Mouse (Mus musculus) brown adipose tissue, adult 24 weeks (tissue): ENCODE results near the gene Rapgef2. TPM values are rescaled to one million over a fixed set of nuclear protein-coding genes. Genes with fewer than 3 reads are reported as not detected.
A peak's percentile ranks its signal among the peaks of the same experiment; 100 is the strongest.

ENCODE experiments used
- H3K27ac ChIP-seq: fragments of 200-500 bp; replicated peaks from 2 replicates; pipeline ENCODE4 v1.5.1; 2012; ENCODE audit warnings: low read depth, mild to moderate bottlenecking, low read length
- H3K4me1 ChIP-seq: fragments of 200-500 bp; 2 replicates; pipeline ENCODE4 v1.6.1; 2012; ENCODE audit warnings: low read length, mixed read lengths; ENCODE audit not compliant: control insufficient read depth, insufficient read depth, insufficient read length
- H3K4me3 ChIP-seq: fragments of 200-500 bp; 2 replicates; pipeline ENCODE4 v1.5.1; 2012; ENCODE audit warnings: low read depth, mild to moderate bottlenecking, low read length, moderate library complexity; ENCODE audit not compliant: insufficient read depth
- polyA plus RNA-seq: library from polyadenylated mRNA; stranded (reverse); fragments of >200 nt; gene quantifications from 2 replicates; pipeline ENCODE4 v1.2.4, GENCODE M21; 2012; ENCODE audit not compliant: missing spikeins, insufficient read depth, insufficient read length

The Rapgef2 gene
- polyA plus RNA-seq, 1 experiment = 6.6 TPM

DNA sequence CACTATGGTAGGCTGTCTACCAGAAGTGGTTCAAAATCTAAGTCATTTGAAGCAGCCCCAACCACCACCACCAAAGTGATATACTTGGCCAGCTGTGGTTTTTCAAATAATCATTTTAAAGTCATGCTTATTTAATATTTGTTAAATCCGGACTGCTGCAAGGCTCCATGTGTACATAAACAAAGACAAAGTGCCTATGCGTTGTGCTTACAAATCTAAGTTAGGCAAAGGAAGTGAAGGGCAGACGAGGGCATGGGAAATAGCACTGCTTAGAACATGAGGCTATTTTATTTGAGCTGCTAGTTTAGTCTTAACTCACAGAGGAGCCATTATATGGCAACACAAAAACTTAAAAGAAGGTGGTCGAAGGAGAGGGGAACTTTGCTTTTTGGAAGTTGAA, 6.7 kb upstream of the Rapgef2 start:
- H3K27ac ChIP-seq = no peak overlapping the region
- H3K4me3 ChIP-seq = no peak overlapping the region
- no peaks in the 10 kb centered on the region; the same call in 1 of the 2 replicates for H3K4me1 ChIP-seq

DNA sequence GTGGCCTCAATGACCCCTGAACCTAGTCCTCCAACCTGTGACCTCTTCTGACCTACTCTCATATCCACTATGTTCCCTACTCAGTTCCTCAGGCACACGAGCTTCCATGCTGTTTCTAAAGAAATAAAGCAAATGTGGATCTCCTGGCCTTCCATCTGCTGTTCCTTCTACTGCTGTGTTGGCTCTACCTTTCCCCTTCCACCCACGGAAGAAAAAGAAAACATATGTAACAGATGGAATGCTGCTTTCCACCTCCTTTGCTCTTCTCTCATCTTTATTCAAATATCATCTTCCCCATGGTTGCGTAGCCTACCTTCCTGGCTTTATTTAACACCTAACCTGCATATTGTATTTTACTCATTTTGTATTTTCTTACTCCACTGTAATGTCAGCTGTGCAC, 2.7 kb upstream of the Rapgef2 start:
- no peak overlapping the region for H3K27ac ChIP-seq
- H3K4me1 ChIP-seq = peaks cover 12% of the 10 kb centered on the region; the same call in 1 of the 2 replicates
- H3K4me3 ChIP-seq = no peak overlapping the region

DNA sequence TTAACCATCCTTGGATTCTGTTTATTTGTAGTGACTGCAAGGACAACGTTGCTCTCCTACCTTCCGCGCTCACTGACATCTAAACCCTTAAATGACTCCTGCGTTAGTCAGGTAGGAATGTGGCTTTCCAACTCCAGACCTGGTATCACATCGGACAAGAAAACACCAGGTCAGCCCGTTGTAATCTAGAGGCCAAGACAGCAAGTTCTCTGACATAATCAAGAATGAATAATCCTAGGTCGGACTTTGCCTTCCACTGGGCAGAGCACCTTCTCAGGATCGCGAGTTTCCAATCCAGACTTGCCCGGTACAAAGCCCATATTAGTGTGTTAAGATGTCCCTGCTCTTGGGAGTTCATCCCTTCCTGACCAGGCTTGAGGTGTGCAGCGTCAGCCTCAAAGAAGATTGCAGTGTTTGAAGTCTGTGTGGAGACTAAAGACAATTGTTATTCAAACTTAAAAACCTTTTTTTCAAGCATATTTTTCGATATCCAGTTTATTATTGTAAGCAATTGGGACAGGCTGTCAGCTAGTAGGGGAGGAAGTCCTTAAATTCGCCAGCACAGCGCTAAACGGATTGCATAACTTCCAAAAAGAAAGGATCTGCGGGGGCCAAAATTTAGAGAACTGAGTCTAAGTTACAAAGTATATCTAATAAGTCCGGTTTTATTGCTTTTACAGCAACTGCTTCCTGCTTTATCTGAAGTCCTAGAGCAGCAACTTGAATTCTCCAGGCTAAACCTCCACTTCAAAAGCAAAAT, 1.6 kb upstream of the Rapgef2 start:
- Histone ChIP-seq H3K4me3 (peak overlapping the region; percentile 96), H3K27ac (peak overlapping the region; percentile 83), H3K4me1 (peaks cover 14% of the 10 kb centered on the region)

DNA sequence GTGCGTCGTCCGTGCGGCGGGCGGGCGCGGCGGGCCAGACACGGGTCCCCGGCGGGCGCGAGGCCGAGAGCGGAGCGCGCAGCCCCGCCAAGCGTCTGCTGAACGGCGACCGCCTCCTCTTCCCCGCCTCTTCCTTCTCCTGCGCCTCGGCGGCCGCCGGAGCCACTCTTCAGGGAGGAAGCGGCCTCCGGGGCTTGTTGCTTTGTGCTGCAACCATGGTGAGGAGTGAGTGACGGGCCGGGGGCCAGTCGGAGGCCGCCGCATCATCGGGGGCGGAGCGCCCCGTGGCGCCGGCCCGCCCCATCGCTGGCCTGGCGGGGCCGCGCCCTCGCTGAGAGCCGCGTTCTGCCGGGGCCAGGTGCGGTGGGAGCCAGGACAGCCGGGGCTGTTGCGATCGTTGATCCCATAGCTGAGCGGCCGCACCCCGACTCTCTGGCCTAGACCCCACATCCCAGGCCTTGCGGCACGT, 825 bp upstream of the Rapgef2 start:
- peaks cover 18% of the 10 kb centered on the region for H3K4me1 ChIP-seq

DNA sequence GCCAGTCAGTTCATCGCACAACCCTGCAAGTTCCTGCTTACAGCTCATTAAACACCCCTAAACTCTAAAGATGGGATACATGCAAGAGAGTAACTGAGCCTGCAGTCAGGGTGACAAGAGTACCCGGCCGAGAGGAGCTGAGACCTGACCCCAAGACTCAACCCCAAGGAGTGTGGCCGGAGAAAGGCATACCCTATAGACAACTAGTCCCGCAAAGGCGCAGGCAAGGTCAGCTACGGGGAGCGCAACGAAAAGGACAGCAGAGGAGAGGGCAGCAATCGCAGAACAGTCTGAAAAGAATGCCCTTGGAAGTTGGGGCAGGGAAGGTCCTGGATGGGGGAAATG, 314 bp downstream of the Rapgef2 start:
- peaks cover 25% of the 10 kb centered on the region for H3K4me1 ChIP-seq
- H3K4me3 ChIP-seq = peak overlapping the region; percentile 96
- H3K27ac ChIP-seq = peak overlapping the region; percentile 78

More for the DNA sequence above, 825 bp upstream of the Rapgef2 start:
- Histone ChIP-seq H3K27ac (peak overlapping the region; percentile 83), H3K4me3 (peak overlapping the region; percentile 96)

DNA sequence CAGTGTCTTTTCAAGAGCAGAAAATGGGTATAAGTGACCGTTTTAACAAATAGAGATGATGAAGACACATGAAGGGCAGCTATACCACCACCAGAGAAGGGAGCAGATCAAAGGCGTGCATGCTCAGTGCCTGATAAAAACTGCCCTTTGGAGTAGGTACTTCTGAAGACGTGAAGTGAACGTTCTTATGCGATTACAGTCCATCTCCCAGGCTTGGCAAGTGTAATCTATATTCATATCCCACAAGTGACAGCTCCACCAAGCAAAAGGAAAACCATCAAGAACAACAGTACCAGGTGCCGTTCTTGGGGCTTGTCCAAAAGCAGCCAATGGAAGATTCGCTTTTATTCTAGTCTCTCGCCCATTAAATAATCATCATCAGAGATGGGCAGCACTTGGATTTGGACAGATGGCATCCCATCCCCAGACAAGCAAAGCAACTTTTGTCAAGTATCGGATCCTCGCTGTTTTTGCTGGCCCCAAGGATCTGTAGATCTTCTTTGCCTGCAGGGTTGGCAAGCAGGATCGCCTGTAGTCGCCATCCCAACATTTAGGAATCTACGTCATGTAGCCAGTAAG, 1.1 kb downstream of the Rapgef2 start:
- Histone ChIP-seq H3K27ac (peak overlapping the region; percentile 68), H3K4me3 (peak overlapping the region; percentile 96), H3K4me1 (peaks cover 29% of the 10 kb centered on the region)

DNA sequence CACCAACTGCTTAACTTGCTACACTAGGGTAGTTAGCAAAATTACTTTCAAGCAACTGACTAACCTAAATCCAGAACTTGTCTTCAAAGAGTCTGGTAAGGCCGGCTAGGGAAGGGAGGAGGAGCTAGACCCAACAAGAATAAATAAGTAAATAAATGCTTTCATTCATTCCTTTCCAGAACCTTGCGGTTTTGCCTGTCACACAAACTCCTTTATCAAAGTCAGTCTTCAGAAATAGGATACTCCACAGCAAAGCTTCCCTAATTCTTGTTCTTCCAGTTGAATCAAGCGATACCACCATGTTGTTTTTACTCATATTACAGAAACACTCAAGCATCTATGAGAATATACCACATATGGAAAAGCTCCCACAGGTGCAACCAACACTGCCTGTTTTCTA, 2.3 kb downstream of the Rapgef2 start:
- no peak overlapping the region; the same call in 1 of the 2 replicates for H3K27ac ChIP-seq
- peak overlapping the region; percentile 4; the same call in 1 of the 2 replicates for H3K4me3 ChIP-seq
- peaks cover 32% of the 10 kb centered on the region for H3K4me1 ChIP-seq

DNA sequence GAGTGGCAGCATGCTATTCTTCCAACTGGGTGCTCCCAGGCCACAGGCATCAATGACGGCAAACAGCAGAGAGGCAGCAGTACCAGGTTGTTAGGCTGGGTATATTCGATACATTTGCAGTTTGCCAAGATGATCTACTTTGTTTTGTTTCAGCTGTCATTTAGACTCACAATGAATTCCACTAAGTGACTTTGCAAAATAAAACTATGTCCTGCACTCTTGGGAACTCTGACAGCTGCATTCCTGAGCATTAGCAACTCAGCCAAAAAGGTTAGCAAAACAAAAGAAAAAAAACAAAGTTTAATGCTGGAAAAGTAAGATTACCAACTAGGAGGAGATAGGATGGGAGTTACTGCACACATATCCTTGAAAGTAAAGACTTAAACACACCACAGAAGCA, 3.3 kb downstream of the Rapgef2 start:
- Histone ChIP-seq H3K4me1 (peaks cover 35% of the 10 kb centered on the region), H3K27ac (no peak overlapping the region), H3K4me3 (no peak overlapping the region)

DNA sequence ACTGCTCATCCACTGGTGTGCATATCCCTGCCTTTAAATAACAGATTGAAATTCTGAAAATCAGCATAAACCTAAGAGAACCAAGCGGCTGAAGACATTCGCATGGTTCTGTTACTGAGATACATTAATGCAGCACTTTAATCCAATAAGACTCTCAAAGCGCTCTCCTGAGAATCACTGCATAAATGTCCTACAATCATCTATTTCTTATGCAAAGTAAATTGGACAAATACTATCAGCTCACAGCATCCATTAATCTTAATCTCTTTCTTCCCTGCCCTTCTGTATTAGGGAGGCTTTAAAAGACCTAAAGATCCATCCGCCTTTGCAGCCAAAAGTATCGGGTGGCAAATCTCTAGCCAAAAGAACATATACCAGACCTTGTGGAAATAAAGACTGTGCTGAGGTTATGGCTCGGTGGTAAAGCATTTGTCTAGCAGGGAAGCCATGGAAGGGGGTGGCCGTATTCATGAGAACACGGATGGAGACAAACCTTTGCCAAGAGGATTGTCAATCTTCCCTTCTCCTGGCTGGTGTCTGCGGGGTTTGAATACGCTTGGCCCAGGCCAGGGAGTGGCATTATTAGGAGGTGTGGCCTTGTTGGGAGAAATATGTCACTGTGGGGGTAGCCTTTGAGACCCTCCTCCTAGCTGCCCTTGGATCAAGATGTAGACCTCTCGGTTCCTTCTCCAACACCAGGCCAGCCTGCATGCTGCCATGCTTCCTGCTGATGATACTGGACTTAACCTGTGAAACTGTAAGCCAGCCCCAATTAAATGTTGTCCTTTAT, 10.3 kb downstream of the Rapgef2 start:
- Histone ChIP-seq H3K4me3 (no peak overlapping the region), H3K27ac (no peak overlapping the region), H3K4me1 (peaks cover 41% of the 10 kb centered on the region)

DNA sequence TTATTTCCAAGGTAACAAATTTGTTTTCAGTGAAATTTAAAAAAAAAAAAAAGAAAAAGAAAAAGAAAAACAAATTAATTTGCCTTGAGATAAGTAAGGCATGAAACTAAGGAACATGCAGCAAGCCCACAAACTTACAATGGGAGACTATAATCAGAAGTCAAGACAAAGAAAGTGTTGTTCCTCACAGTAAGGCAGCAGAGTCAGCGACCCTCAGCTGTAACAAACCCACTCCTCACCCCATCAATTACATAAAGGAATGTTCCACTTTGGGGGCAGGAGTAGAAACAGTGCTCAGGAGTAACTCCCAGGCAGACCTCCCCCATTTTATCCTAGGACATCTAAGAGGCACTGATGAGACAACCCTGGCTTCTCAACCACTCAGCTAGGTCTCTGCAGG, 13.0 kb downstream of the Rapgef2 start:
- peaks cover 40% of the 10 kb centered on the region for H3K4me1 ChIP-seq
- H3K27ac ChIP-seq = no peak overlapping the region
- no peak overlapping the region for H3K4me3 ChIP-seq

DNA sequence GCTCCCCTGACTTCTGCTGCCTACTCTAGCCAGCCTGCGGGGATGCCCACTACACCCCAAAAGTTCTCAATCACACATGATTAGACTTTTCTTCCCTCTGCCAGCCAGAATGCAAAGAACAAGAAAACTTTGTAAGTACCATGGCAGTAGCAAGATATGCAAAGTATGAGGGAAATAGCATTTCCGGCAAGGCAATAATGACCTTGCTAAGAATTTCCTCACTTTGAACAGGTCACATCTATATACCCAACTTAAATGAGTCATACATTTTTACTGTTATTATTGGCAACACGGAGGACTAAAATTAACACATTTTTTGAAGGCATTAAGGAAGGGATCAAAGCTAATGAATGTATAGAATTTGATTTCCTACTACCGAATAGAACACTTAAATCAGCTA, 13.4 kb downstream of the Rapgef2 start:
- peaks cover 40% of the 10 kb centered on the region for H3K4me1 ChIP-seq
- no peak overlapping the region for H3K4me3 ChIP-seq
- H3K27ac ChIP-seq = 0 out of 2 replicates have a peak overlapping the region, but pooled peaks have one; percentile 24

DNA sequence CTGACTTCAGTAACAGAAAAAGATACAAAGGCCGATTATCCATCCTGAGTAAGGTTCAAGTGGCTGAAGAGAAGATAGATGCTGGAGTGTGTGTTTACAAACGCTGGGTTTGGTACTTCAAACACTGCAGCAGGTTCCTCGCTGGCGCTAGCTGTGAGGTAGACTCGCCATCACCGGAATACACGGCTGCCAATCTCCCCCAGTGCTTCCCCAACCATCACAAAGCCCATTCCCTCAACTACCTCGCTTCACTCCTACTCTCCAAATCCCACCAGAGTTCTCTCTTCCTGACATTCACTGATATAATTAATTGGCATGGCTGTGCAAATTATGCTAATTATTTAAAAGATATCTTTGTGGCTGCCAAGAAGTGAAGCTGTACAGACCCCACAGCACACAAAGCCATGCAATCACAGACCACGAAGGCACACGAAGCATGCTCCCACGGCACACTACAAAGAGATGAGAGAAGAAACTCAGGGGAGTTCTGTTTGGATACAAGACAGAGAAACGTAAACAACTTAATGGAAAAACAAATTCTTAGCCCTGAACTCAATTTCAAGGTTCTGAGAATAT, 15.2 kb downstream of the Rapgef2 start:
- Histone ChIP-seq H3K27ac (no peak overlapping the region), H3K4me3 (no peak overlapping the region), H3K4me1 (peaks cover 40% of the 10 kb centered on the region)

DNA sequence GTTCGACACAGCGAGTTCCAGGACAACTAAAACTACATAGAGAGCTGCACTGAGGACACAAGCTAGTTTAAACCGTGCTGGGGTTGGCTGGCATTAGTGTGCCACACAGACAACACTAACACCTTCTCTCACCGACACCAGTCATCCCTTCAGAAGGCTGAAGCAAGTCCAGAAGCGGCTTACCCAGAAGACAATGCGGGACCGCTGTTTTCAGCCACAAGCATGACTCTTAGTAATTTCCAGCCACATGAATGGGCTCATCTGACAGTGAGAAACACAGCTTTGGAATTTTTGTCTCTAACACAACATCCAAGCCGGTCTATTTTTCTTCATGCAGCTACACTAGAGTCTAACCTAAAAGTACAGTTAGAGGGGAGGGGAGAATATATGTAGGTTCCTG, 16.4 kb downstream of the Rapgef2 start:
- H3K4me3 ChIP-seq = no peak overlapping the region
- peaks cover 36% of the 10 kb centered on the region for H3K4me1 ChIP-seq
- no peak overlapping the region for H3K27ac ChIP-seq

DNA sequence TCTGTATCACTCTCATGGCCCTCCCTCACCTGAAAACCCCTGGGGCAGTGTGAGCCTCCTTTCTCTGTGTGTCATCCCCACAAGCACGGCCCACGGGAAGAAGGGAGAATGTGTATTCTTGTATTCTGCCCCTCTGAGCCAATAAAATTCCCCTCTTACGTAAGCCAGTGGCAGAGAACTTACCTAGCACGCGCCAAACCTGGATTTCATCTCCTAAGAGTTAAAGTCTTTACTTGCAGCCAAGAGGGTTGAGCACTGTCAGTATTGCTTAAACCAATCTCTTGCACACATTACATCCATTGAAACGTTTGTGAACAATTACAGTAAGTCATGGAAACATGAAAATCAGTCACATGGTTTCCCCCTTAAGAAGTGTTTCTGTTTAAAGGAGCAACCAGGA, 19.3 kb downstream of the Rapgef2 start:
- H3K4me1 ChIP-seq = peaks cover 33% of the 10 kb centered on the region

DNA sequence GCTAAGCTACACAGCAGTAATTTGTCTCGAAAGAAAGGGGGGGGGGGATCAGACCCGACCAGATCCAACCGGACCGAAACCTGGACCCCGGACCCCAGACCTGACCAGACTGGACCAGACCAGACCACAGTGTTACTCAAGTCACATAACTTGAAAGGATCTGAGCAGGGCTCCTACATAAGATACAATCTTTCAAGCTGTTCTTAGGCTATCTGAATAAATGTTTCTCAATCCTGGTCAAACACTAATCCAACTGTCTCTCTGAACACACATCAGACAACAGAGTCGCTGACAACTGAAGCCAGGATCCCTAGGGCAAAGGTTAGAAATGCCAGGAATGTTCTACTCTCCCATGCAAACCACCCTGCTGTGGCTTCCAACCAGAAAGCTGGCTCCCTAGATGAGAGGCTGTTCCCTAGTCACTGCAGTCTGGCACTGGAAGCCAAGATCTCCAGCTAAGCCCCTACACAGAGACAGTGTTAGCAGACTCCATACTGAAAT, 24.5 kb downstream of the Rapgef2 start:
- Histone ChIP-seq H3K27ac (peak overlapping the region; percentile 61), H3K4me1 (peaks cover 27% of the 10 kb centered on the region), H3K4me3 (no peak overlapping the region)

More for the DNA sequence above, 19.3 kb downstream of the Rapgef2 start:
- Histone ChIP-seq H3K27ac (no peak overlapping the region), H3K4me3 (no peak overlapping the region)
